Mouse (Mus musculus): Measurements from ENCODE around the gene Pkhd1. TPM values are rescaled to one million over a fixed set of nuclear protein-coding genes. Genes with fewer than 3 reads are reported as not detected.

Gene Pkhd1
- polyA plus RNA-seq, 1 experiment from 2014 or later, result 0.35 TPM

GRCm38 (mm10) chr1:20605489-20605888 lies 12.4 kb downstream of the Pkhd1 start:
- H3K9ac ChIP-seq, result no peak overlapping the region
- no peaks in the 10 kb centered on the region for H3K9me3 ChIP-seq (replicated peaks)
- ATAC-seq, result no peak
- no peak overlapping the region for H3K4me3 ChIP-seq
- WGBS (ENCODE audit: insufficient replicate concordance), result 66% methylated on average over 2 of the region's 2 CpGs
- H3K27ac ChIP-seq, result no peak overlapping the region
- no peaks in the 10 kb centered on the region for H3K4me1 ChIP-seq
- H3K4me2 ChIP-seq, result no peak overlapping the region
- no peaks in the 10 kb centered on the region for H3K36me3 ChIP-seq
- no peaks in the 10 kb centered on the region for H3K27me3 ChIP-seq (replicated peaks)

GRCm38 (mm10) chr1:20590488-20590887 lies 27.4 kb downstream of the Pkhd1 start:
- H3K27ac ChIP-seq, result no peak overlapping the region
- H3K27me3 ChIP-seq (replicated peaks), result no peaks in the 10 kb centered on the region
- 71% methylated on average over 5 of the region's 5 CpGs for WGBS (ENCODE audit: insufficient replicate concordance)
- H3K9ac ChIP-seq, result no peak overlapping the region
- no peaks in the 10 kb centered on the region for H3K9me3 ChIP-seq (replicated peaks)
- ATAC-seq, result no peak
- no peak overlapping the region for H3K4me3 ChIP-seq
- no peaks in the 10 kb centered on the region for H3K4me1 ChIP-seq
- H3K36me3 ChIP-seq, result no peaks in the 10 kb centered on the region
- H3K4me2 ChIP-seq, result no peak overlapping the region

- Histone ChIP-seq H3K9me3 (replicated peaks) (no peaks in the 10 kb centered on the region; the same call in 1 of the 2 replicates), H3K4me2 (no peak overlapping the region), H3K4me1 (no peaks in the 10 kb centered on the region), H3K36me3 (no peaks in the 10 kb centered on the region), H3K9ac (no peak overlapping the region), H3K27ac (no peak overlapping the region), H3K4me3 (no peak overlapping the region), H3K27me3 (replicated peaks) (no peaks in the 10 kb centered on the region)
- no peak for ATAC-seq
- WGBS (ENCODE audit: insufficient replicate concordance), result 69% methylated on average over 5 of the region's 5 CpGs
These were observed 46.4 kb downstream of the Pkhd1 start for GRCm38 (mm10) chr1:20571469-20571868.

- Histone ChIP-seq H3K27ac (no peak overlapping the region), H3K27me3 (replicated peaks) (no peaks in the 10 kb centered on the region), H3K36me3 (no peaks in the 10 kb centered on the region), H3K4me1 (no peaks in the 10 kb centered on the region), H3K9ac (no peak overlapping the region), H3K4me2 (no peak overlapping the region), H3K4me3 (no peak overlapping the region), H3K9me3 (replicated peaks) (no peaks in the 10 kb centered on the region; the same call in 1 of the 2 replicates)
- WGBS (ENCODE audit: insufficient replicate concordance), result 46% methylated on average over 3 of the region's 3 CpGs
- ATAC-seq, result no peak
These were observed 48.4 kb downstream of the Pkhd1 start for GRCm38 (mm10) chr1:20569430-20569829.

- no peaks in the 10 kb centered on the region for H3K4me1 ChIP-seq
- no peaks in the 10 kb centered on the region for H3K27me3 ChIP-seq (replicated peaks)
- no peaks in the 10 kb centered on the region for H3K36me3 ChIP-seq
- no peak overlapping the region for H3K9ac ChIP-seq
- H3K4me3 ChIP-seq, result no peak overlapping the region
- no peak overlapping the region for H3K4me2 ChIP-seq
- no peak overlapping the region for H3K27ac ChIP-seq
- no peaks in the 10 kb centered on the region for H3K9me3 ChIP-seq (replicated peaks)
- no peak for ATAC-seq
- WGBS (ENCODE audit: insufficient replicate concordance), result 76% methylated on average over 6 of the region's 6 CpGs
These were observed 59.4 kb downstream of the Pkhd1 start for GRCm38 (mm10) chr1:20558443-20558842.

GRCm38 (mm10) chr1:20554398-20554797 lies 63.5 kb downstream of the Pkhd1 start:
- Histone ChIP-seq H3K36me3 (no peaks in the 10 kb centered on the region), H3K27ac (no peak overlapping the region), H3K4me2 (no peak overlapping the region), H3K4me1 (no peaks in the 10 kb centered on the region), H3K9me3 (replicated peaks) (no peaks in the 10 kb centered on the region), H3K4me3 (no peak overlapping the region), H3K9ac (no peak overlapping the region), H3K27me3 (replicated peaks) (no peaks in the 10 kb centered on the region)
- ATAC-seq, result no peak
- WGBS (ENCODE audit: insufficient replicate concordance), result 22% methylated on average over 6 of the region's 6 CpGs

- no peaks in the 10 kb centered on the region for H3K4me1 ChIP-seq
- WGBS (ENCODE audit: insufficient replicate concordance), result 54% methylated on average over 4 of the region's 4 CpGs
- H3K27me3 ChIP-seq (replicated peaks), result no peaks in the 10 kb centered on the region
- no peak for ATAC-seq
- no peak overlapping the region for H3K27ac ChIP-seq
- no peak overlapping the region for H3K9ac ChIP-seq
- no peaks in the 10 kb centered on the region for H3K9me3 ChIP-seq (replicated peaks)
- no peak overlapping the region for H3K4me2 ChIP-seq
- H3K4me3 ChIP-seq, result no peak overlapping the region
- no peaks in the 10 kb centered on the region for H3K36me3 ChIP-seq
These were observed 66.5 kb downstream of the Pkhd1 start for GRCm38 (mm10) chr1:20551334-20551733.

- WGBS (ENCODE audit: insufficient replicate concordance), result 50% methylated on average over 4 of the region's 4 CpGs
- H3K27me3 ChIP-seq (replicated peaks), result no peaks in the 10 kb centered on the region
These were observed 73.3 kb downstream of the Pkhd1 start for GRCm38 (mm10) chr1:20544526-20544925.

GRCm38 (mm10) chr1:20513364-20514084 lies 104.3 kb downstream of the Pkhd1 start:
- no peak overlapping the region for H3K4me2 ChIP-seq
- no peak overlapping the region for H3K4me3 ChIP-seq
- H3K27me3 ChIP-seq (replicated peaks), result no peaks in the 10 kb centered on the region
- H3K4me1 ChIP-seq, result no peaks in the 10 kb centered on the region
- H3K9me3 ChIP-seq (replicated peaks), result no peaks in the 10 kb centered on the region
- no peak overlapping the region for H3K27ac ChIP-seq
- no peak for ATAC-seq
- no peaks in the 10 kb centered on the region for H3K36me3 ChIP-seq
- H3K9ac ChIP-seq, result no peak overlapping the region
- WGBS (ENCODE audit: insufficient replicate concordance), result 61% methylated on average over 7 of the region's 7 CpGs

More at GRCm38 (mm10) chr1:20544526-20544925, 73.3 kb downstream of the Pkhd1 start:
- H3K36me3 ChIP-seq, result no peaks in the 10 kb centered on the region
- no peak overlapping the region for H3K4me2 ChIP-seq
- no peak overlapping the region for H3K4me3 ChIP-seq
- no peak overlapping the region for H3K9ac ChIP-seq
- ATAC-seq, result no peak
- no peak overlapping the region for H3K27ac ChIP-seq
- no peaks in the 10 kb centered on the region for H3K4me1 ChIP-seq
- no peaks in the 10 kb centered on the region for H3K9me3 ChIP-seq (replicated peaks)

- Histone ChIP-seq H3K4me2 (no peak overlapping the region), H3K4me3 (no peak overlapping the region), H3K36me3 (no peaks in the 10 kb centered on the region), H3K9me3 (replicated peaks) (no peaks in the 10 kb centered on the region), H3K27me3 (replicated peaks) (no peaks in the 10 kb centered on the region), H3K9ac (no peak overlapping the region), H3K4me1 (no peaks in the 10 kb centered on the region), H3K27ac (no peak overlapping the region)
- 67% methylated on average over 1 of the region's 1 CpGs for WGBS (ENCODE audit: insufficient replicate concordance)
- no peak for ATAC-seq
These were observed 118.9 kb downstream of the Pkhd1 start for GRCm38 (mm10) chr1:20498965-20499364.

- Histone ChIP-seq H3K4me1 (no peaks in the 10 kb centered on the region), H3K27ac (no peak overlapping the region), H3K9me3 (replicated peaks) (no peaks in the 10 kb centered on the region), H3K4me2 (no peak overlapping the region), H3K36me3 (no peaks in the 10 kb centered on the region), H3K4me3 (no peak overlapping the region), H3K9ac (no peak overlapping the region), H3K27me3 (replicated peaks) (no peaks in the 10 kb centered on the region)
- 86% methylated on average over 9 of the region's 10 CpGs for WGBS (ENCODE audit: insufficient replicate concordance)
- ATAC-seq, result no peak
These were observed 131.8 kb downstream of the Pkhd1 start for GRCm38 (mm10) chr1:20486087-20486486.

GRCm38 (mm10) chr1:20481843-20482242 lies 136.0 kb downstream of the Pkhd1 start:
- Histone ChIP-seq H3K4me3 (no peak overlapping the region), H3K4me1 (no peaks in the 10 kb centered on the region), H3K9me3 (replicated peaks) (no peaks in the 10 kb centered on the region), H3K4me2 (no peak overlapping the region), H3K9ac (no peak overlapping the region), H3K36me3 (no peaks in the 10 kb centered on the region), H3K27ac (no peak overlapping the region), H3K27me3 (replicated peaks) (no peaks in the 10 kb centered on the region; the same call in 1 of the 2 replicates)
- 42% methylated on average over 4 of the region's 4 CpGs for WGBS (ENCODE audit: insufficient replicate concordance)
- ATAC-seq, result no peak

GRCm38 (mm10) chr1:20478695-20479094 lies 139.2 kb downstream of the Pkhd1 start:
- Histone ChIP-seq H3K9me3 (replicated peaks) (no peaks in the 10 kb centered on the region), H3K27ac (no peak overlapping the region), H3K4me3 (no peak overlapping the region), H3K27me3 (replicated peaks) (no peaks in the 10 kb centered on the region; the same call in 1 of the 2 replicates), H3K4me1 (no peaks in the 10 kb centered on the region), H3K36me3 (no peaks in the 10 kb centered on the region), H3K9ac (no peak overlapping the region), H3K4me2 (no peak overlapping the region)
- no peak for ATAC-seq
- 48% methylated on average over 3 of the region's 3 CpGs for WGBS (ENCODE audit: insufficient replicate concordance)
